Mouse (Mus musculus) embryo, embryonic 11 days (tissue): ENCODE results near the gene Mavs.

Experiments used
- DNase-seq: peaks from one replicate; pipeline ENCODE4 v3.0.0-alpha.2; 2015

The Mavs gene

DNA sequence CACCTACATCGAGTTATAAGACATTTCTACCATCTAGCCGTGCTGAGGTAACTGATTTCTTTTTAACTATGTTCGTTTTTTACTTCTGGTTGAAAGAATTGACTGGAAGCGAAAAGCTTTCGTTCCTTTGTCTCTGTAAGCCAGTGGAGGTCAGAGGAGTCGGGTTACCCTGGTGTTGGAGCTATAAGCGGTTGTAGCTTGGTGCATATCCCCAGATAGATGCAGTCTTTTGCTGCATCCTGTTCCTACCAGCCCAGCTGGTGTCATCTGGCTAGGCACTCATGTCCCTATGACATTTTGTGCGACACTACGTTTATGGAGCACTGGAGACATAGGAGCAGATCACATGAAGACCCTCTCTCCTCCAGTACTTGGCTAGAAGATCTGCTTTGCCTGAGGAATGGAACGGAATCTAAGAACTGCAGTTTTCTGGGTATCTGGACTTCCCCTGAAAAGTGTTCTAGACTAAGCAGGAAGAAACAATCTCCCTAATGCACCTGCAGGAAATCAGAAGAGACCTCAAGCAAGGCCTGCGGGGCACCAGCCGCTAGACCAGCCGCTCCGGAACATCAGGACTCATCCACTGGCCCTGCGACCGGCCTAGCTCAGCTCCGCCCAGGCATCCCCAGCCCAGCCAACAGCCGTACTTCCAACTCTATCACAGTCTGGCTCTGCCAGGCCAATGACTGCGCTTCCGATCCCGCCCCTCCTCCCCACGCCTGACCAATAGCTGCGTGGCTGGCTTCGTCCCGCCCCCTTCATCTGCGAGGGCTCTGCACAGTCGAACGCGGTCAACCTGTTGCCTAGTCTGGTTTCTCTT, at the start of gene Mavs:
Gene Mavs (plus strand): TSS at position 757 of the 820 bp plus-strand sequence.
- DNase-seq = peak; percentile 96

- peak; percentile 46 for DNase-seq
Observed at GRCm38 (mm10) chr2:131186343-131186742, 47.5 kb upstream of the Mavs start.

GRCm38 (mm10) chr2:131186771-131187601, 46.9 kb upstream of the Mavs start, which contains the start of the genes Cdc25b and Spef1:
TSS of gene Cdc25b (plus strand) at chr2:131186949.
TSS of gene Spef1 (minus strand) at chr2:131187282.
- DNase-seq = peak; percentile 93

GRCm38 (mm10) chr2:131187602-131187922, 46.3 kb upstream of the Mavs start:
- DNase-seq = no peak

GRCm38 (mm10) chr2:131188311-131188710, 45.6 kb upstream of the Mavs start:
- DNase-seq = no peak

- DNase-seq = no peak
Observed at GRCm38 (mm10) chr2:131189521-131190309, 44.1 kb upstream of the Mavs start.

GRCm38 (mm10) chr2:131190344-131191004, 43.4 kb upstream of the Mavs start:
- DNase-seq = peak; percentile 76

GRCm38 (mm10) chr2:131191005-131191390, 42.9 kb upstream of the Mavs start:
- no peak for DNase-seq

DNA sequence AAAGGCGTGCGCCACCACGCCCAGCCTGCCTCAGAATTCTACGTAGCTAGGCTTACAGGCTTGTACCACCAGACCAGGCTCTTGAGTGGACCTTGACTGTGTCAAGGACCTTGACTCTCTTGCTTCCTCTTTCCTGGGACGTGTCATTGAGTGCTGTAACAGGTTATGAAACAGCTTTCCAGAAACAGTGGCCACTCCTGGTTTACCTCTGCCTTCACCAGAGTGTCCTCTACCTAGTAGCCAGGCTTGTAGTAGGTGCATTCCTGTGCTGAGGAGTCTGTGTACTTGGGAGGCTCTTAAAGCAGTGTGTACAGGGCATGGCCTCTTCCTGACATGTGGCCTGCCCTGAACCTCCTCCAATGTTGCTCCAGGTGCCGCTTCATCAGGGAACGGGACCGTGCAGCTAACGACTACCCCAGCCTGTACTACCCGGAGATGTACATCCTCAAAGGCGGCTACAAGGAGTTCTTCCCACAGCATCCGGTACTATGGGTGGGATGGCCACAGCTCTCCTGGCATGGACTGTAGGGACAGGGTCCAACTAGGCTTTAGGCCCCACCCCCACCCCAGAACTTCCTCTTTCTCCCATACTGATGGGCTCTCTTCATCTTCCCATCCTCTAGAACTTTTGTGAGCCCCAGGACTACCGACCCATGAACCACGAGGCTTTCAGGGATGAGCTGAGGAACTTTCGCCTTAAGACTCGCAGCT, 37.1 kb upstream of the Mavs start:
- no peak for DNase-seq

DNA sequence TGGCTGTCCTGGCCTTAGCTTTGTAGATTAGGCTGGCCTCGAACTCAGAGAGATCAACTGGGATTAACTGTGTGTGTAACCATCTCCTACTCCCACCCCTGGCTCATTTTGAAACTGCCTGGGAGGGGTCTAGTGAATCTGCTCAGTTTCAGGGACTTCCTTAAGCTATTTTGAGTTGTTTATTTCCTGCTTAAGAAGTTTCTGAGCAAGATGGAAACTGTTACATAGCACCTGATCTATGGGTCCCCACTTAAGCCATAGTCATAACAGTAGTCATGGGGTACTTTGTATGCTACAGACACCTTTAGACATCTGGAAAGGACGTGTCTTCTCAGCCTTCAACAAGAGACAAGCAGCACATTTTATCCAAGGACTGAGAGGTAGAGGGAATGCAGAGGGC, 33.2 kb upstream of the Mavs start:
- DNase-seq = no peak

GRCm38 (mm10) chr2:131201262-131201661, 32.6 kb upstream of the Mavs start:
- DNase-seq = no peak

DNA sequence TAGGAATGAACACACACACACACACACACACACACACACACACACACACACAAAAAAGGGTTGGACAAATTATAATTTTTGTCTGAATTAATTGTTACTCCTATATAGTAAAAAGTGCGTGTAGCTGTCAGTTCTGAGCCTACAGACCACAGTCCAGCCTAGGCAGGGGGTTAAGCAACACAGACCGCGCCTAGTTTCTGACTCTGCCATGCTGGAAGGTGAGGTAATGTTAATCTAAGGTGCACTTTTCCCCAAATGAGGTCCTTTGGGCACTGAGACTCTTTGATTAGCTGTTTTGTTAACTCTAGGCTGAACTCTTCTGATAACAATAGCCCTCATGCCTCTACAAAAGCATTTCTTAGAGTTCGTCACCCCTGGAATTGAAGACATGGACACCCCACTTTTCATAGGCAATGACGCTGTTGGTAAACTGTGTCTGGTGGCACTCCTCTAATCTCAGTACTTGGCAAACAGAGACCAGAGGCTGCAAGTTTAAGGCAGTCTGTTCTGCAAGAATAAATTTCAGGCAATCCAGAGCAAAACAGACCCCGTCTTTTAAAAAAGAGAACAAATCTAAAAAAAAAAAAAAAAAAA, 29.9 kb upstream of the Mavs start:
- DNase-seq = no peak

DNA sequence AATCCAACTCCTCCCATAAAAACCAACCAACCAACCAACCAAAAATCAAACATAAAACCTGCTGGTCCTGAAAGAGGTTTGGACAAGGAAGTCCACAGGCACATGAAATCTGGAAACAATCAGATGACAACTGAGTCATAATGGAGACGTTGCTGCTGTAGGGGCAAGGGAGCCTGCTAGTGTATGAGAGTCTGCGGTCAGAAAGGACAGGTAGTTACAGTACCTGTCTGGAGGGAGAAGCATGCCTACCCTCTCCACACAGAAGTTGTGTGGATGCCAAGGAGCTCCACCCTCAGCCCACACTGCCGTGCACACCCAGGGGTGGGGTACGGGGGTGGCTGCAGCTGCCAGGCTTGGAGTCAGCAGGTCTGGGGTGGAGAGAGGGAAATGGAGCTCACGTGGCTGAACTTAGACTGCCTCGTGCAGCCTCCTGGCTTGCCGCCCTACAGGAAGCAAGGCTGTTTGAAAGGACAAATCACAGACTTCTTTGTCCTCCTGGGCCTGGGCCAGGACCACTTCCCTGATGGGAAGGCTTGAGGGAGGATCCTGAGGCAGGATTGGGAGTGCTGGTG, 29.4 kb upstream of the Mavs start:
- DNase-seq = no peak

- DNase-seq = no peak
Observed at GRCm38 (mm10) chr2:131205521-131206182, 28.2 kb upstream of the Mavs start.

- DNase-seq = no peak
Observed at GRCm38 (mm10) chr2:131206778-131207177, 27.1 kb upstream of the Mavs start, which contains the start of gene Ap5s1. TSS of gene Ap5s1 (plus strand) at chr2:131207078.

- no peak for DNase-seq
Observed at GRCm38 (mm10) chr2:131208356-131208755, 25.5 kb upstream of the Mavs start.

GRCm38 (mm10) chr2:131209125-131209795, 24.6 kb upstream of the Mavs start:
- DNase-seq = no peak

DNA sequence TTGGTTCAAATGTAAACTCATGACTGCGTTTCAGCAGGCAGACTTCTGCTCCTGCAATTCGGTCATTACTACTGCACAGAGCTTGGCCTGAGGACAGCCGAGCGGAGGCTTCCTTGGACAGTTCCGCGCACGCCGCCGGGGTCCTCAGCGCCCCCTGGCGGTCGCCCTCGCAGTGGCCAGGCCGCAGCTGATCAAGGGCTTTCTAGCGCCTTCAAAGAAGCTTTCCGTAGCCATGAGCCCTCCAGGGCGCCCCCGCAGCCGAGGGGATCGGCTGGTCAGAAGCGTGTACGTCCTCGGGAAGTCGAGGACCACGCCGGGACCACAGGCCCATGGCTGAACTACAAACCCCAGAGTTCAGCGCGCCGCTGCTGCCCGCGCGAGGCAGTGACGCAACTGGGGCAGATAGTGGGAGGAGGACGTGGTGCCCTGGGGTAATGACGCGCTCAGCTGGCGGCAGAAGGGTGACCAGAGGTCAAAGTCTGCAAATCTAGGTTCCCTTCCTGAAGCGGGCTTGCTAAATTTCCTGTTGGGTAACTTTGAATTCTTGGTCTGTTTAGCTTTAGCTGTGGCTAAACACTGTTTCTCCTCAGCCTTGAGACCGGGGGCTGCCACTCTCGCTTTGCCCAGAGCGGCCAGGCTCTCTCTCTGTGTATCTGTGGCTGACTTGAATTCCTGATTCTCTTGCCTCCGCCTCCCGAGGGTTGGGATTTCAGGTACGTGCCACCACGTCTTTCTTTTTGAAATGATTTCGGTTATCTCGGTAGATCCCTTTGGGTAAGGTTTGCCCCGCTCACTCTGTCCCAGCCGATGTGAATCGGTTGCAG, 23.7 kb upstream of the Mavs start:
- DNase-seq = peak; percentile 96

DNA sequence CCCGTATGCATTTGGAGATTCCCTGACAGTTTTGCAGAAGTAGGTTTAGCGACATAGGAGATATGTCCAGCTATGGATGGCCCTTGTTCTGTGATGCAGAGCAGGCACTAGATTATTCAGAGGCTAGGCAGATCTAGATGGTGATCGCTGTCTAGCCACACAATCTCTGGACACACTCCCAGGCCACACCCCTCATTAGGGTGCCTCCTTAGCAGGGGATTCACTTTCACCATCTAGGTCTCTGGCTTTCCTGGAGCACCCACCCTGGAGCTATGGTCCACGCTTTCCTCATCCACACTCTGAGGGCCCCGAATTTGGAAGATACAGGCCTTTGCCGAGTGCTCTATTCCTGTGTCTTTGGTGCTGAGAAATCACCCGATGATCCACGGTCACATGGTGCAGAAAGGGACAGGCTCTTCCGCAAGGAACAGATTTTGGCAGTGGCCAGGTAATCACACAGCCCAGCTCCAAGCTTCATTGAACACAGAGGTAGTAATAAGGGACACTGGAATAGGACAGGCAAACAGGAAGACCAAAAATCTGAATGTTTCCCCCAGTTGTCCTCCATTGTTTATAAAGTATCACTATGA, 22.7 kb upstream of the Mavs start:
- DNase-seq = no peak
